Mouse (Mus musculus): Measurements from ENCODE around the gene Ephb3.
"Not testable (repeated sequence)": the region's sequence is repeated elsewhere in the genome, so short reads cannot be mapped to it uniquely, and the experiment has no call there.

The Ephb3 gene

GRCm38 (mm10) chr16:21204367-21205092, at the start of gene Ephb3:
TSS of gene Ephb3 (plus strand) at chr16:21204755.
- peak; percentile 59 for DNase-seq (ENCODE audit: low read depth)

- not testable (repeated sequence) for DNase-seq (ENCODE audit: low read depth)
Observed at GRCm38 (mm10) chr16:21156261-21156660, 48.3 kb upstream of the Ephb3 start.

- DNase-seq (ENCODE audit: low read depth) = not testable (repeated sequence)
Observed at GRCm38 (mm10) chr16:21159226-21159625, 45.3 kb upstream of the Ephb3 start.

GRCm38 (mm10) chr16:21163423-21163822, 41.1 kb upstream of the Ephb3 start:
- peak; percentile 17 for DNase-seq (ENCODE audit: low read depth)

GRCm38 (mm10) chr16:21165343-21166220, 39.0 kb upstream of the Ephb3 start:
- DNase-seq (ENCODE audit: low read depth) = not testable (repeated sequence)

GRCm38 (mm10) chr16:21168730-21169129, 35.8 kb upstream of the Ephb3 start:
- no peak for DNase-seq (ENCODE audit: low read depth)

- no peak for DNase-seq (ENCODE audit: low read depth)
Observed at GRCm38 (mm10) chr16:21175236-21175635, 29.3 kb upstream of the Ephb3 start.

GRCm38 (mm10) chr16:21182108-21182507, 22.4 kb upstream of the Ephb3 start:
- no peak for DNase-seq (ENCODE audit: low read depth)

- DNase-seq (ENCODE audit: low read depth) = no peak
Observed at GRCm38 (mm10) chr16:21184697-21185096, 19.9 kb upstream of the Ephb3 start.

- no peak for DNase-seq (ENCODE audit: low read depth)
Observed at GRCm38 (mm10) chr16:21187568-21187967, 17.0 kb upstream of the Ephb3 start.

GRCm38 (mm10) chr16:21188345-21188744, 16.2 kb upstream of the Ephb3 start:
- DNase-seq (ENCODE audit: low read depth) = no peak

GRCm38 (mm10) chr16:21191569-21191968, 13.0 kb upstream of the Ephb3 start:
- no peak for DNase-seq (ENCODE audit: low read depth)

GRCm38 (mm10) chr16:21192509-21193354, 11.8 kb upstream of the Ephb3 start:
- peak; percentile 76 for DNase-seq (ENCODE audit: low read depth)

- no peak for DNase-seq (ENCODE audit: low read depth)
Observed at GRCm38 (mm10) chr16:21194182-21194581, 10.4 kb upstream of the Ephb3 start.

GRCm38 (mm10) chr16:21195260-21195866, 9.2 kb upstream of the Ephb3 start:
- no peak for DNase-seq (ENCODE audit: low read depth)

- no peak for DNase-seq (ENCODE audit: low read depth)
Observed at GRCm38 (mm10) chr16:21196576-21196975, 8.0 kb upstream of the Ephb3 start.

GRCm38 (mm10) chr16:21197542-21197941, 7.0 kb upstream of the Ephb3 start:
- no peak for DNase-seq (ENCODE audit: low read depth)

- DNase-seq (ENCODE audit: low read depth) = no peak
Observed at GRCm38 (mm10) chr16:21198006-21198405, 6.5 kb upstream of the Ephb3 start.

GRCm38 (mm10) chr16:21198529-21198928, 6.0 kb upstream of the Ephb3 start:
- DNase-seq (ENCODE audit: low read depth) = peak; percentile 60

- no peak for DNase-seq (ENCODE audit: low read depth)
Observed at GRCm38 (mm10) chr16:21199426-21199825, 5.1 kb upstream of the Ephb3 start.

- DNase-seq (ENCODE audit: low read depth) = no peak
Observed at GRCm38 (mm10) chr16:21202731-21203130, 1.8 kb upstream of the Ephb3 start.
